Mouse (Mus musculus): ENCODE measurements around the gene Obsl1. TPM values are rescaled to one million over a fixed set of nuclear protein-coding genes. Genes with fewer than 3 reads are reported as not detected.

Obsl1 gene
- polyA plus RNA-seq, 1 experiment from 2014 or later: 22.0 TPM

DNA sequence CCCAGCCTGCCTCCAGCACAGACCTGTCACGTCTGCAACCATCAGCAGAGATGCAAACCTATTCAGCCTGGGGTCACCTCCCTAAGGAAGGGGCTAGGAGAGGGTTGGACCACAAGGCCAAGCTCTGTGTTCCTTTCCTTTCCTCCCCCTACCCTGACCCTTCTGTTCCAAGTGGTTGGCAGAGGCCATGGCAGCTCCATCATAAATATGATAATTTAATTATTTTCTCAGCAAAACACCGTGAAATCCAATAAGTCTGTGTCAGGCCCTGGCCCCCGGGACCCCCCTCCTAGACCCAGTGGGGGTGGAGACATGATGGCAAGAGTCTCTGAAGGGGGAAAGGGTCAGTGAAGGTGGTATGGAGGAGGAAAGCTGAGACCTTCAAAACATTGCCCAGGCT lies 62.0 kb downstream of the Obsl1 start:
- no peaks in the 10 kb centered on the region for H3K27me3 ChIP-seq (ENCODE audit: control insufficient read depth, insufficient read depth, low read length)
- H3K4me3 ChIP-seq (replicated peaks; ENCODE audit: low read depth, low read length): no peak overlapping the region
- no peaks in the 10 kb centered on the region for H3K36me3 ChIP-seq (ENCODE audit: control insufficient read depth, insufficient read depth, low read length)
- peak overlapping the region; percentile 90 for H3K27ac ChIP-seq (replicated peaks; ENCODE audit: low read depth, low read length)
- H3K4me1 ChIP-seq (ENCODE audit: control insufficient read depth, insufficient read depth, low read length): peaks cover 68% of the 10 kb centered on the region
- DNase-seq (peak; percentile 53), ATAC-seq (ENCODE audit: low FRiP score, low TSS enrichment) (peak; percentile 29; the same call in 1 of the 2 replicates)
- peak overlapping the region; percentile 48; the same call in 1 of the 2 replicates for H3K9ac ChIP-seq (replicated peaks; ENCODE audit: low read length)
- peak overlapping the region; percentile 70 for H3K4me2 ChIP-seq (ENCODE audit: low read length)
- WGBS: 6% methylated on average over 3 of the region's 3 CpGs
- no peaks in the 10 kb centered on the region for H3K9me3 ChIP-seq (ENCODE audit: control insufficient read depth, low read length)

DNA sequence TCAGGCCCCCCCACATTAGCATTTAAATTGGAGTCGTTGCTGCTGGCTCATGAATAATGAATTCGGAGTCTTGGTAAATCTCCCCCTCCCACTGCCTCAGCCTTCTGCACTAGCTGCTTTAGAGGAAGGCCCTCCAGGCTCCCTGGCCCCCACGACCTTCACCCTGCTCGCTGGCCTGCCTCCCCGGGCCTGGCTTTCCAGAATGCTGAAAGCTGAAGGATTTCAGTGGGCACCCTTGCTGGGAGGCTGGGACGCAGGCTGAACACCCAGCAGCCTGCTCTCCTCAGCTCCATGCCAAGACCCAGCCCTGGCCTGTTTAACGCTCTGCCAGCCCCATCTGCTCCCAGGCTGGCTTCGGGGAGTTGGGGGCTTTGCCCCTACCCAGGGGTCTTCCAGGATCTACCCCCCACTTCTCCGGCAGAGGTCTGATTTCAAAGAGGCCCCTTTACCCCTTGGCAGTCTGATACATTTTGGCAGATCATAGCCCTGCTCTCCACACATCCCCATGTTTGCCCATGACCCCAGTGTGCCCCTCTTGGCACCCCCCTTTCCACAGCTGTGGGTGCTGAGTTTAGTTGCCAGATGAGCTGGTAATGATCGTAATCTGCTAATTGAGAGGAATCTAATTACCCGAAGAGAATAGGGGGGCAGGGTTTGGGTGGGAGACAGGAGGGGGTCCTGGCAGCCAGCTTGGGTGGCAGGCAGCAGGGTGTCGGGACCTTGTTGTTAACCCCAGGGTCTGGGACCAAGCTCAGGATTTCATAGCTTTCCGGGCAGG lies 62.8 kb downstream of the Obsl1 start:
- no peaks in the 10 kb centered on the region for H3K9me3 ChIP-seq (ENCODE audit: control insufficient read depth, low read length)
- DNase-seq (peak; percentile 74), ATAC-seq (ENCODE audit: low FRiP score, low TSS enrichment) (peak; percentile 29; the same call in 1 of the 2 replicates)
- 12% methylated on average over 13 of the region's 13 CpGs for WGBS
- H3K27ac ChIP-seq (replicated peaks; ENCODE audit: low read depth, low read length): peak overlapping the region; percentile 90
- no peaks in the 10 kb centered on the region for H3K36me3 ChIP-seq (ENCODE audit: control insufficient read depth, insufficient read depth, low read length)
- peaks cover 64% of the 10 kb centered on the region for H3K4me1 ChIP-seq (ENCODE audit: control insufficient read depth, insufficient read depth, low read length)
- no peak overlapping the region for H3K4me3 ChIP-seq (replicated peaks; ENCODE audit: low read depth, low read length)
- H3K27me3 ChIP-seq (ENCODE audit: control insufficient read depth, insufficient read depth, low read length): no peaks in the 10 kb centered on the region
- peak overlapping the region; percentile 36; the same call in 1 of the 2 replicates for H3K9ac ChIP-seq (replicated peaks; ENCODE audit: low read length)
- H3K4me2 ChIP-seq (ENCODE audit: low read length): peak overlapping the region; percentile 70

DNA sequence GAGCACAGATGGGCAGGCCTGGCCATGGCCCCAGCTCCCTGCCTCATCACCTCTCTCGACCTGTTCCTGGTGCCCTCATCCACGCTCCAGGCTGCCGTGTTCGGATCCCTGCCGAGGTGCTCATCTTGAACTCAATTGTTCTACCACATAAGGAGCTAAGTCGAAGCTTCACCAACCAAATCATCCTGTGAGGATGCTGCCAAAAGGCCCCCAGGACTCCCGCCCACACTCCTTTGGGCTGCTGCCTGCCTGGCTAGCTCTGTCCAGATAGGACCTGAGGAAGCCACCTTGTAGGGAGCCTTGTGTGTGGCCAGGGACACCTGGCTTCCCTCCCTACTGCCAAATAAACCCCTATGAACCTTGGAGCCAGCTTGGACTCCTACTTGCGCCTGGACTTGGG lies 63.4 kb downstream of the Obsl1 start:
- no peak overlapping the region; the same call in 1 of the 2 replicates for H3K9ac ChIP-seq (replicated peaks; ENCODE audit: low read length)
- H3K27ac ChIP-seq (replicated peaks; ENCODE audit: low read depth, low read length): peak overlapping the region; percentile 90
- no peaks in the 10 kb centered on the region for H3K27me3 ChIP-seq (ENCODE audit: control insufficient read depth, insufficient read depth, low read length)
- DNase-seq: peak; percentile 38
- H3K9me3 ChIP-seq (ENCODE audit: control insufficient read depth, low read length): no peaks in the 10 kb centered on the region
- no peak overlapping the region for H3K4me3 ChIP-seq (replicated peaks; ENCODE audit: low read depth, low read length)
- WGBS: 15% methylated on average over 8 of the region's 8 CpGs
- peaks cover 59% of the 10 kb centered on the region for H3K4me1 ChIP-seq (ENCODE audit: control insufficient read depth, insufficient read depth, low read length)
- no peak for ATAC-seq (ENCODE audit: low FRiP score, low TSS enrichment)
- no peaks in the 10 kb centered on the region for H3K36me3 ChIP-seq (ENCODE audit: control insufficient read depth, insufficient read depth, low read length)
- peak overlapping the region; percentile 70 for H3K4me2 ChIP-seq (ENCODE audit: low read length)

DNA sequence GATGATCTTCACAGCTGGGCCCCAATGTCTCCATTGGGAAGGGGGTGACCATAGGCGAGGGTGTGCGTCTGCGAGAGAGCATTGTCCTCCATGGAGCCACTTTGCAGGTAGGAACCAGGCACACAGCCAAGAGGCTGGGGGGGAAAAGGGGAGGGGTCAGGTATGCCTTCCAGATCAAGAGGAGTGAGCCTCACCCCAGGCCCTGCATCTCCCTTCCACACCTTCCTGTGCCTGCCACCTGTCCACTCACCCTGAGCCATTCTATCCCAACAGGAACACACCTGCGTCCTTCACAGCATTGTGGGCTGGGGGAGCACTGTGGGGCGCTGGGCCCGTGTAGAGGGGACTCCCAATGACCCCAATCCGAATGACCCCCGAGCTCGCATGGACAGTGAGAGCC lies 64.1 kb downstream of the Obsl1 start:
- peak overlapping the region; percentile 90 for H3K27ac ChIP-seq (replicated peaks; ENCODE audit: low read depth, low read length)
- whole genome bisulfite sequencing: 79% methylated on average over 9 of the region's 9 CpGs
- H3K9ac ChIP-seq (replicated peaks; ENCODE audit: low read length): no peak overlapping the region
- H3K4me1 ChIP-seq (ENCODE audit: control insufficient read depth, insufficient read depth, low read length): peaks cover 53% of the 10 kb centered on the region
- DNase-seq (no peak), ATAC-seq (ENCODE audit: low FRiP score, low TSS enrichment) (no peak)
- H3K27me3 ChIP-seq (ENCODE audit: control insufficient read depth, insufficient read depth, low read length): no peaks in the 10 kb centered on the region
- no peaks in the 10 kb centered on the region for H3K9me3 ChIP-seq (ENCODE audit: control insufficient read depth, low read length)
- H3K4me3 ChIP-seq (replicated peaks; ENCODE audit: low read depth, low read length): no peak overlapping the region
- no peaks in the 10 kb centered on the region for H3K36me3 ChIP-seq (ENCODE audit: control insufficient read depth, insufficient read depth, low read length)
- no peak overlapping the region for H3K4me2 ChIP-seq (ENCODE audit: low read length)

DNA sequence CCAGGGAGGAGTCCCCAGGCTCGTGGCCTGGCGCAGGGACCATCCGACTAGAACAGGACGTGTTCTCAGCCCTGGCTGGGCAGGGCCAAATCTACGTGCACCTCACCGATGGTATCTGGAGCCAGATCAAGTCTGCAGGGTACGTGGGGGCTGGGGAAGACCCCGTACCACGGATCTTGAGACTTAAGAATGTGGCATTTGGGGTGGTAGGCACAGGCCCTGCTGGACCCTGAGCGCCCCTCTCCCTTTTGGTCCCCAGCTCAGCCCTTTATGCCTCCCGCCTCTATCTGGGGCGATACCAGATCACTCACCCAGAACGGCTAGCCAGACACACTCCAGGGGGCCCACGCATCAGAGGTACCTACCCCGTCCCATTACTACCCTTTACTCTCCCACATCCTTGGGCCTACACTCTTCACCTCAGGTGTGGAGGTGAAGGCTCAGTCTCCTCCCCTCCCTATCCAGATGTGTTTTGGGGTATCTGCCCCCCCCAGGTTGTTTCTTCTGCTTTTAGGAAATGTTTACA lies 64.7 kb downstream of the Obsl1 start:
- Histone ChIP-seq H3K9me3 (ENCODE audit: control insufficient read depth, low read length) (no peaks in the 10 kb centered on the region), H3K4me2 (ENCODE audit: low read length) (no peak overlapping the region), H3K4me1 (ENCODE audit: control insufficient read depth, insufficient read depth, low read length) (peaks cover 50% of the 10 kb centered on the region), H3K27me3 (ENCODE audit: control insufficient read depth, insufficient read depth, low read length) (no peaks in the 10 kb centered on the region), H3K36me3 (ENCODE audit: control insufficient read depth, insufficient read depth, low read length) (no peaks in the 10 kb centered on the region), H3K27ac (replicated peaks; ENCODE audit: low read depth, low read length) (peak overlapping the region; percentile 90; the same call in 1 of the 2 replicates), H3K4me3 (replicated peaks; ENCODE audit: low read depth, low read length) (no peak overlapping the region), H3K9ac (replicated peaks; ENCODE audit: low read length) (no peak overlapping the region)
- DNase-seq (no peak), ATAC-seq (ENCODE audit: low FRiP score, low TSS enrichment) (no peak)
- 75% methylated on average over 15 of the region's 15 CpGs for WGBS

DNA sequence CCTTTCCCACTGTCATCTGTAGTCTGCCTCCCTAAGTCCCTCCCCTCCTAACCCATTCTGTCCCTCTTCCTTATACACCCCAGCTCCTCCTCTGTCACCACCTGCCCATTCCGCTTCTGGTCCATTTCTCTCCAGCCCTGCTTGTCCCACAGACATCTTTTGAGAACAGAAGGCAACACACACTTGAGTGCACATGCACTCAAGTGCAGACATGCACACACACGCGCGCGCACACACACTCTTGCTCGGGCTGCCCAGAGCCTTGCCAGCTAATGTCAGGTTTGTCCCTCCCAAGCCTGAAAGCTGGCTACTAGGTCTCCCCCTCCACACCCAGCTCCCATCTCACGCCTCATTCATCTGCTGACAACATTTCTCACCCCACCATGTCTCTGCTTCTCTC lies 65.6 kb downstream of the Obsl1 start:
- H3K27ac ChIP-seq (replicated peaks; ENCODE audit: low read depth, low read length): no peak overlapping the region
- no peaks in the 10 kb centered on the region for H3K27me3 ChIP-seq (ENCODE audit: control insufficient read depth, insufficient read depth, low read length)
- ATAC-seq (ENCODE audit: low FRiP score, low TSS enrichment) (no peak), DNase-seq (no peak)
- 92% methylated on average over 7 of the region's 7 CpGs for WGBS
- H3K9ac ChIP-seq (replicated peaks; ENCODE audit: low read length): no peak overlapping the region
- no peaks in the 10 kb centered on the region for H3K9me3 ChIP-seq (ENCODE audit: control insufficient read depth, low read length)
- H3K4me2 ChIP-seq (ENCODE audit: low read length): no peak overlapping the region
- H3K4me3 ChIP-seq (replicated peaks; ENCODE audit: low read depth, low read length): no peak overlapping the region
- H3K4me1 ChIP-seq (ENCODE audit: control insufficient read depth, insufficient read depth, low read length): peaks cover 46% of the 10 kb centered on the region
- no peaks in the 10 kb centered on the region for H3K36me3 ChIP-seq (ENCODE audit: control insufficient read depth, insufficient read depth, low read length)

DNA sequence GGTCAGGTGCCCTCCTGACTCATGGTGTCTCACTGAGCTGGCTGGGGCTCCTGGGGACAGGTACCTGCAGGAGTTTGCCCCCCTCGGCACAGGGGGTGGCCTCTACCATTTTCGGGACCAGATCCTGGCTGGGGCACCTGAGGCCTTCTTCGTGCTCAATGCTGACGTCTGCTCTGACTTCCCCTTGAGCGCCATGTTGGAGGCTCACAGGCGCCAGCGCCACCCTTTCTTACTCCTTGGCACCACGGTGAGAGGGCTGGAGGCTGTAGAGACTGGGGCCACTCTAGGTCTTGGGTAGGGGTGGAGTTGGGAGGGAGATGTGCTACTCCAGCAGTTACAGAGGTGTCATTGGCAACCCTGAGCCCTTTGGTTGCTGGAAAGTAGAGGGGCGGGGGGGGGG lies 67.5 kb downstream of the Obsl1 start:
- peaks cover 32% of the 10 kb centered on the region for H3K4me1 ChIP-seq (ENCODE audit: control insufficient read depth, insufficient read depth, low read length)
- ATAC-seq (ENCODE audit: low FRiP score, low TSS enrichment): no peak

DNA sequence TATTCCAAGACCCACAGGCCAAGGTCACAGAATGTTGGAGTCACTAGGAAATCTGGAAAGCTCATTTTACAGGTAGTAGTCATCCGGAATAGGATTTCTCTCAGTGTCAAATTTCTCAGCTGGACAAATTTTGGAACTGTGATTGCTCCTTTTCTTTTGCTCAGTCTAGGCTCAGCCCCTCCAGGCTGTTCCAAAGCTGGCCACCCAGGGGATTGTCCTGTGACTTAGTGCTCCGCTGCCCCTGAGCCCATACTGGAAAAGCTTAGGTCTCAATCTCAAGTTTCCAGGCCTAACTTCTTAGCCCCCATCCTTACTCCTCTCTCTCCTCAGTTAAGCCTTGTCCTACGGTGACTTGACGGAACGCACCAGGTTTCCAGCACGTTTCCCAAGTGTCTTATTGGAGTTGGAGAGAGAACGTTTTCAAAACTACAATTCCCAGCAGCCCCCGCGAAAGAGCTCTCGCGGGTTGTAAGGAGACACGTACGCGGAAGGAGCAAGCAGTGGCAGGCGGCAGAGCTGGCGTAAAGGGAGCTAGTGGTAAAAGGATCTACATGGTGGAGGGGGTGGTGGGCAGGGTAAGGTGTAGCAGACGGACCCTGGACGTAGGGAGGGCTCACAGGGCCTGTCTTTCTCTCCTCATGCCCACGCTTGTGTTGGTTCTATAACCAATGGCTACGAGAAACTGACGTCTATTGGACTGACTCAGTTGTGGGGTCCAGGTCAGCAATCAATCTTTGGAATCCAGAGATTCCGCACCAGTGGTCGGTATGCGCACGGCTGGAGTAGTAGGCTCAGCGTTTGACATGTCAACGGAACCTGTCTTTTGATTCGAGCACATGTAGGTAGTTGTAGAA lies 70.5 kb downstream of the Obsl1 start, which contains the start of gene Gmppa:
Gmppa (plus strand) TSS at position 456 of the 854 bp plus-strand sequence.
- 5% methylated on average over 28 of the region's 28 CpGs for WGBS
- H3K9me3 ChIP-seq (ENCODE audit: control insufficient read depth, low read length): no peaks in the 10 kb centered on the region
- H3K4me3 ChIP-seq (replicated peaks; ENCODE audit: low read depth, low read length): peak within 1 kb of the TSS; percentile 56
- peak within 1 kb of the TSS; percentile 70 for H3K27ac ChIP-seq (replicated peaks; ENCODE audit: low read depth, low read length)
- H3K4me2 ChIP-seq (ENCODE audit: low read length): peak within 1 kb of the TSS; percentile 70
- H3K36me3 ChIP-seq (ENCODE audit: control insufficient read depth, insufficient read depth, low read length): no peaks in the 10 kb centered on the region
- DNase-seq (peak; percentile 94), ATAC-seq (ENCODE audit: low FRiP score, low TSS enrichment) (peak; percentile 85)
- no peaks in the 10 kb centered on the region for H3K27me3 ChIP-seq (ENCODE audit: control insufficient read depth, insufficient read depth, low read length)
- peaks cover 14% of the 10 kb centered on the region for H3K4me1 ChIP-seq (ENCODE audit: control insufficient read depth, insufficient read depth, low read length)
- H3K9ac ChIP-seq (replicated peaks; ENCODE audit: low read length): peak within 1 kb of the TSS; percentile 67

More for the DNA sequence above, 67.5 kb downstream of the Obsl1 start:
- H3K27me3 ChIP-seq (ENCODE audit: control insufficient read depth, insufficient read depth, low read length): no peaks in the 10 kb centered on the region
- no peak overlapping the region for H3K27ac ChIP-seq (replicated peaks; ENCODE audit: low read depth, low read length)
- H3K9ac ChIP-seq (replicated peaks; ENCODE audit: low read length): no peak overlapping the region
- no peak overlapping the region for H3K4me3 ChIP-seq (replicated peaks; ENCODE audit: low read depth, low read length)
- no peak for DNase-seq
- 66% methylated on average over 9 of the region's 9 CpGs for WGBS
- no peaks in the 10 kb centered on the region for H3K36me3 ChIP-seq (ENCODE audit: control insufficient read depth, insufficient read depth, low read length)
- H3K9me3 ChIP-seq (ENCODE audit: control insufficient read depth, low read length): no peaks in the 10 kb centered on the region
- no peak overlapping the region for H3K4me2 ChIP-seq (ENCODE audit: low read length)

Data from midbrain, embryonic 14.5 days (tissue).